Mouse (Mus musculus) c-Kit-positive CD71-positive TER-119-positive erythroid progenitor cells, embryonic 14.5 days (primary cell): ENCODE measurements at regions not wholly inside any gene's neighbourhood (a gene's known extent, or its start where the extent isn't known, plus 50 kb on each side); places are given as distances from the start of the nearest gene placed in this dataset.

ENCODE experiments used
- DNase-seq: peaks from one replicate; pipeline ENCODE4 v3.0.0-alpha.2; 2013; ENCODE audit warnings: low spot score

GRCm38 (mm10) chr16:76078219-76078618 lies 56.1 kb upstream of the Samsn1 start:
- DNase-seq, result no peak

GRCm38 (mm10) chr16:76076231-76076630 lies 54.1 kb upstream of the Samsn1 start:
- DNase-seq, result no peak
